Mouse (Mus musculus) heart, postnatal 36 days (tissue): ENCODE measurements around the gene Clip3. TPM values are rescaled to one million over a fixed set of nuclear protein-coding genes. Genes with fewer than 3 reads are reported as not detected.

Experiments used
- DNase-seq, 2 experiments: peaks; one replicate each; pipeline ENCODE4 v3.0.0; 2021 to 2022
- intact Hi-C: fragments of 180-260 bp; cut with DNase I; formaldehyde crosslinking; loops from one replicate; pipeline ENCODE4 v1.15.1; 2025
- total RNA-seq, 2 experiments: library from RNA; stranded (reverse); gene quantifications; 2 replicates each; pipeline ENCODE4 v1.2.3; 2021

Gene Clip3
- total RNA-seq, 2 experiments from 2014 or later: 6.0 to 11.4 TPM

- DNase-seq: no peak
- intact Hi-C loops: no loop called here
These were observed 2.3 kb downstream of the Clip3 start for GRCm38 (mm10) chr7:30293795-30294194.

GRCm38 (mm10) chr7:30294296-30294695 lies 2.8 kb downstream of the Clip3 start:
- intact Hi-C loops: no loop called here
- no peak for DNase-seq

- intact Hi-C loops: no loop called here
These were observed 3.6 kb downstream of the Clip3 start for GRCm38 (mm10) chr7:30295103-30295502.

GRCm38 (mm10) chr7:30296816-30297215 lies 5.3 kb downstream of the Clip3 start:
- intact Hi-C loops: no loop called here
- no peak for DNase-seq

More at GRCm38 (mm10) chr7:30295103-30295502, 3.6 kb downstream of the Clip3 start:
- peak; percentile 57 to 59 for DNase-seq

- intact Hi-C loops: no loop called here
- no peak for DNase-seq
These were observed 5.7 kb downstream of the Clip3 start for GRCm38 (mm10) chr7:30297266-30297665.

- intact Hi-C loops: no loop called here
- peak; percentile 25 to 40 for DNase-seq
These were observed 9.4 kb downstream of the Clip3 start for GRCm38 (mm10) chr7:30300914-30301313.

- DNase-seq: no peak
- intact Hi-C loops: no loop called here
These were observed 14.7 kb downstream of the Clip3 start for GRCm38 (mm10) chr7:30306083-30306779.

GRCm38 (mm10) chr7:30308076-30309005 lies 16.8 kb downstream of the Clip3 start, which contains the start of gene Alkbh6:
Gene Alkbh6, plus strand, starts transcription at chr7:30308717.
- DNase-seq: peak; percentile 86 to 87
- intact Hi-C loops: no loop called here

- no peak for DNase-seq
- intact Hi-C loops: no loop called here
These were observed 18.0 kb downstream of the Clip3 start for GRCm38 (mm10) chr7:30309395-30310129.

GRCm38 (mm10) chr7:30310136-30310535 lies 18.6 kb downstream of the Clip3 start:
- intact Hi-C loops: no loop called here
- DNase-seq: no peak

- intact Hi-C loops: no loop called here
- DNase-seq: no peak
These were observed 22.3 kb downstream of the Clip3 start for GRCm38 (mm10) chr7:30313666-30314320.

- intact Hi-C loops: no loop called here
- DNase-seq: no peak
These were observed 23.2 kb downstream of the Clip3 start, which contains the start of gene Syne4 for GRCm38 (mm10) chr7:30314721-30315155. Gene Syne4, plus strand, starts transcription at chr7:30314807.

GRCm38 (mm10) chr7:30315559-30316529 lies 24.3 kb downstream of the Clip3 start:
- intact Hi-C loops: no loop called here
- DNase-seq: no peak

- intact Hi-C loops: no loop called here
These were observed 26.6 kb downstream of the Clip3 start for GRCm38 (mm10) chr7:30318142-30318541.

GRCm38 (mm10) chr7:30320946-30321345 lies 29.4 kb downstream of the Clip3 start:
- intact Hi-C loops: no loop called here
- no peak for DNase-seq

More at GRCm38 (mm10) chr7:30318142-30318541, 26.6 kb downstream of the Clip3 start:
- DNase-seq: no peak

- intact Hi-C loops: no loop called here
- DNase-seq: peak; percentile 60
These were observed 30.2 kb downstream of the Clip3 start, which contains the start of gene E130208F15Rik for GRCm38 (mm10) chr7:30321539-30322284. Gene E130208F15Rik, plus strand, starts transcription at chr7:30321740.

- intact Hi-C loops: no loop called here
These were observed 30.7 kb downstream of the Clip3 start for GRCm38 (mm10) chr7:30322285-30322667.

GRCm38 (mm10) chr7:30322865-30323264 lies 31.3 kb downstream of the Clip3 start:
- no peak for DNase-seq
- intact Hi-C loops: no loop called here

More at GRCm38 (mm10) chr7:30322285-30322667, 30.7 kb downstream of the Clip3 start:
- DNase-seq: peak; percentile 94 to 97
